Mouse (Mus musculus) neural tube, embryonic 11.5 days (tissue): ENCODE measurements around the gene Mphosph8. TPM values are rescaled to one million over a fixed set of nuclear protein-coding genes. Genes with fewer than 3 reads are reported as not detected.

Source experiments
- ATAC-seq: fragments of 200-750 bp; cut with Nextera tagmentation; 2 replicates; pipeline ENCODE4 v1.8.0; 2017; ENCODE audit warnings: moderate number of reproducible peaks, mild to moderate bottlenecking, moderate TSS enrichment, moderate library complexity; ENCODE audit not compliant: insufficient read depth, low FRiP score, low TSS enrichment
- DNase-seq: peaks from one replicate; pipeline ENCODE4 v3.0.0-alpha.2; 2015; ENCODE audit warnings: low spot score
- H3K27ac ChIP-seq: fragments of 300-500 bp; sonication (generic); 2 replicates; pipeline ENCODE4 v1.5.1; 2014; ENCODE audit warnings: low read depth, mild to moderate bottlenecking, low read length
- H3K27me3 ChIP-seq: fragments of 300-500 bp; sonication (generic); 2 replicates; pipeline ENCODE4 v1.6.1; 2014; ENCODE audit warnings: mild to moderate bottlenecking, low read length, mixed read lengths; ENCODE audit not compliant: control insufficient read depth, insufficient read depth
- H3K36me3 ChIP-seq: fragments of 300-500 bp; sonication (generic); 2 replicates; pipeline ENCODE4 v1.6.1; 2014; ENCODE audit warnings: mild to moderate bottlenecking, low read length, moderate library complexity, mixed read lengths; ENCODE audit not compliant: control insufficient read depth, insufficient read depth
- H3K4me1 ChIP-seq: fragments of 300-500 bp; sonication (generic); 2 replicates; pipeline ENCODE4 v1.6.1; 2014; ENCODE audit warnings: low read length, mixed read lengths; ENCODE audit not compliant: control insufficient read depth, insufficient read depth
- H3K4me2 ChIP-seq: fragments of 300-500 bp; sonication (generic); 2 replicates; pipeline ENCODE4 v1.6.1; 2014; ENCODE audit warnings: low read depth, mild to moderate bottlenecking, moderate library complexity
- H3K4me3 ChIP-seq: fragments of 300-500 bp; sonication (generic); 2 replicates; pipeline ENCODE4 v1.5.1; 2014; ENCODE audit warnings: low read depth, low read length
- H3K9ac ChIP-seq: fragments of 300-500 bp; sonication (generic); 2 replicates; pipeline ENCODE4 v1.6.1; 2014; ENCODE audit warnings: mild to moderate bottlenecking, low read length
- H3K9me3 ChIP-seq: fragments of 300-500 bp; sonication (generic); 2 replicates; pipeline ENCODE4 v1.6.1; 2016; ENCODE audit warnings: low read length; ENCODE audit not compliant: control insufficient read depth
- WGBS: fragments of 180-500 bp; shearing (Covaris S2); extraction: QIAGEN DNeasy Blood & Tissue Kit; methylation state at CpG from one replicate; pipeline ENCODE4 v1.1.7; 2014; 5-methylcytosine and 5-hydroxymethylcytosine counted together
- polyA plus RNA-seq: library from polyadenylated mRNA; unstranded; fragments of >200 nt; fragmentation: Nextera tagmentation; extraction: Ambion mirVana; gene quantifications from 2 replicates; pipeline ENCODE4 v1.2.1, GENCODE M21; 2014

The Mphosph8 gene
- polyA plus RNA-seq, 1 experiment from 2014 or later = 38.7 TPM

- Histone ChIP-seq H3K27ac (no peak overlapping the region), H3K4me2 (no peak overlapping the region), H3K4me3 (no peak overlapping the region), H3K9me3 (no peaks in the 10 kb centered on the region), H3K9ac (no peak overlapping the region), H3K27me3 (no peaks in the 10 kb centered on the region), H3K4me1 (no peaks in the 10 kb centered on the region), H3K36me3 (peaks cover 2% of the 10 kb centered on the region; the same call in 1 of the 2 replicates)
- ATAC-seq (no peak), DNase-seq (no peak)
- WGBS = 98% methylated on average over 1 of the region's 1 CpGs
Observed at GRCm38 (mm10) chr14:56740175-56740574, 72.1 kb downstream of the Mphosph8 start.

Other genes with a start within 250 kb of the Mphosph8 start
- gene Cenpj, start 92.8 kb upstream of the Mphosph8 start, polyA plus RNA-seq = 22.7 and 24.0 TPM in 2 replicates
- 0.95 and 0.99 TPM in 2 replicates for gene Parp4, start 92.6 kb upstream of the Mphosph8 start, polyA plus RNA-seq
- gene Pspc1, start 110.1 kb downstream of the Mphosph8 start, polyA plus RNA-seq = 51.4 and 51.5 TPM in 2 replicates
- gene Zmym5, start 143.5 kb downstream of the Mphosph8 start, polyA plus RNA-seq = 17.8 and 22.2 TPM in 2 replicates
- gene Zmym2, start 218.4 kb downstream of the Mphosph8 start, polyA plus RNA-seq = 56.7 and 67.9 TPM in 2 replicates